Mouse (Mus musculus) heart, postnatal 36 days (tissue): ENCODE results near the gene Ppil6. TPM values are rescaled to one million over a fixed set of nuclear protein-coding genes. Genes with fewer than 3 reads are reported as not detected.
A peak's percentile ranks its signal among the peaks of the same experiment; 100 is the strongest.

Experiments
- DNase-seq, 2 experiments: peaks; one replicate each; pipeline ENCODE4 v3.0.0; 2021 to 2022
- intact Hi-C: fragments of 180-260 bp; cut with DNase I; formaldehyde crosslinking; loops from one replicate; pipeline ENCODE4 v1.15.1; 2025
- total RNA-seq, 2 experiments: library from RNA; stranded (reverse); gene quantifications; 2 replicates each; pipeline ENCODE4 v1.2.3; 2021

Ppil6 gene
- total RNA-seq, result 1 to 10 TPM; 1.2 to 1.8 TPM

- intact Hi-C loops, result loop anchor here (1.0 kb wide), 1 partner anchor 14 kb away; the partner anchor contains the start of gene Mical1
- peak; percentile 97 for DNase-seq
Observed at GRCm38 (mm10) chr10:41489708-41490517, at the start of gene Ppil6, which contains the start of gene Smpd2. Gene Ppil6 (plus strand): TSS chr10:41490439. Gene Smpd2 (minus strand): TSS chr10:41490369.

- intact Hi-C loops, result no loop called here
- DNase-seq, result no peak
Observed at GRCm38 (mm10) chr10:41448216-41448615, 42.0 kb upstream of the Ppil6 start.

GRCm38 (mm10) chr10:41449684-41450083 lies 40.6 kb upstream of the Ppil6 start:
- intact Hi-C loops, result loop anchor here (10.0 kb wide), 1 partner anchor 145 kb away; the partner anchor contains the start of genes Ak9 and Fig4
- DNase-seq, result peak in 1 of 2 experiments; percentile 19

- peak; percentile 94 for DNase-seq
- intact Hi-C loops, result loop anchor here (10.0 kb wide), 1 partner anchor 145 kb away; the partner anchor contains the start of genes Ak9 and Fig4
Observed at GRCm38 (mm10) chr10:41450137-41450670, 40.0 kb upstream of the Ppil6 start, which contains the start of gene Zbtb24. Gene Zbtb24 (plus strand): TSS chr10:41450383.

GRCm38 (mm10) chr10:41450780-41451522 lies 39.3 kb upstream of the Ppil6 start:
- DNase-seq, result no peak
- intact Hi-C loops, result loop anchor here (10.0 kb wide), 1 partner anchor 146 kb away; the partner anchor contains the start of genes Ak9 and Fig4

- no peak for DNase-seq
- intact Hi-C loops, result loop anchor here (10.0 kb wide), 1 partner anchor 147 kb away; the partner anchor contains the start of genes Ak9 and Fig4
Observed at GRCm38 (mm10) chr10:41451656-41452055, 38.6 kb upstream of the Ppil6 start.

- no peak for DNase-seq
- intact Hi-C loops, result loop anchor here (10.0 kb wide), 1 partner anchor 148 kb away; the partner anchor contains the start of genes Ak9 and Fig4
Observed at GRCm38 (mm10) chr10:41452791-41453190, 37.4 kb upstream of the Ppil6 start.

- DNase-seq, result no peak
- intact Hi-C loops, result loop anchor here (10.0 kb wide), 1 partner anchor 155 kb away; the partner anchor contains the start of genes Ak9 and Fig4
Observed at GRCm38 (mm10) chr10:41459990-41460389, 30.2 kb upstream of the Ppil6 start.

GRCm38 (mm10) chr10:41460501-41460900 lies 29.7 kb upstream of the Ppil6 start:
- DNase-seq, result no peak
- intact Hi-C loops, result no loop called here

- intact Hi-C loops, result no loop called here
- no peak for DNase-seq
Observed at GRCm38 (mm10) chr10:41461057-41461722, 29.0 kb upstream of the Ppil6 start.

GRCm38 (mm10) chr10:41464401-41464955 lies 25.8 kb upstream of the Ppil6 start:
- intact Hi-C loops, result no loop called here
- no peak for DNase-seq

GRCm38 (mm10) chr10:41467325-41467724 lies 22.9 kb upstream of the Ppil6 start:
- no peak for DNase-seq
- intact Hi-C loops, result no loop called here

GRCm38 (mm10) chr10:41470693-41471092 lies 19.5 kb upstream of the Ppil6 start:
- intact Hi-C loops, result no loop called here

GRCm38 (mm10) chr10:41472534-41472933 lies 17.7 kb upstream of the Ppil6 start:
- DNase-seq, result no peak
- intact Hi-C loops, result no loop called here

More at GRCm38 (mm10) chr10:41470693-41471092, 19.5 kb upstream of the Ppil6 start:
- no peak for DNase-seq

- DNase-seq, result no peak
- intact Hi-C loops, result no loop called here
Observed at GRCm38 (mm10) chr10:41472962-41473481, 17.2 kb upstream of the Ppil6 start.

GRCm38 (mm10) chr10:41473782-41474468 lies 16.3 kb upstream of the Ppil6 start:
- peak; percentile 50 to 58 for DNase-seq

GRCm38 (mm10) chr10:41474981-41475391 lies 15.3 kb upstream of the Ppil6 start:
- intact Hi-C loops, result no loop called here
- DNase-seq, result peak; percentile 36 to 62

More at GRCm38 (mm10) chr10:41473782-41474468, 16.3 kb upstream of the Ppil6 start:
- intact Hi-C loops, result no loop called here

- peak; percentile 74 to 83 for DNase-seq
- intact Hi-C loops, result loop anchor here (1.0 to 2.0 kb wide), 2 partner anchors 13 to 26 kb away; no protein-coding TSS in a partner anchor
Observed at GRCm38 (mm10) chr10:41476171-41477017, 13.8 kb upstream of the Ppil6 start, which contains the start of gene Mical1. Gene Mical1 (plus strand): TSS chr10:41476314.
